Mouse (Mus musculus) spleen, adult 2 months (tissue): ENCODE results near the gene Ghsr.

Experiments used
- CTCF ChIP-seq: fragments of 200-500 bp; IDR thresholded peaks from 2 replicates; pipeline ENCODE4 v1.5.1; 2011; ENCODE audit warnings: mild to moderate bottlenecking, inconsistent platforms; ENCODE audit not compliant: insufficient read depth, insufficient read length, insufficient replicate concordance; ENCODE audit errors: extremely low read depth
- POLR2A ChIP-seq: fragments of 200-500 bp; IDR thresholded peaks from 2 replicates; pipeline ENCODE4 v1.6.1; 2011; ENCODE audit warnings: low read depth, low read length, inconsistent platforms

GRCm38 (mm10) chr3:27371276-27371621 is at the start of gene Ghsr:
- TF ChIP-seq CTCF: no peak
- no peak for TF ChIP-seq POLR2A
